Mouse (Mus musculus) spleen, postnatal 4 days (tissue): ENCODE data around the gene Ifrd2.

ENCODE experiments used
- DNase-seq, 2 experiments: peaks; one replicate each; pipeline ENCODE4 v3.0.0; 2022; ENCODE audit warnings: low spot score in 2 of 2

Ifrd2 gene

DNA sequence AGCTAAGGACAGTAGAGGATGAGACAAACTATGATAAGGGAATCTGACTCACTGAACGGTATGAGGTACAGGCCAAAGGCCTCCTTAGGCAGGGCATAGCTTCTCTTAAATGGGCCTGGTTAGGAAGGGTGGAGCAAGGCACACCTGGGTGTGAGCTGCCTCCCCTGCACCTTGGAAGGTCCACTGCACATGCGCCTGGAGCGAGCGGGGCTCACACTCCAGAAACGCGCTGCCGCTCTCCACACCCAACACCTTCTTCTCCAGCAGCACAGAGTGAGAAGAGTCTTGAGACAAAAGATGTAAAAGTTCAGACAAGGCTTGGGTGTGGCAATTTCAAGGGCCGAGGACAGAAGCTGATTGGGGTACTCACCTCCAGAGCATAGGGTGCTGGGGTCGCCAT lies 12.0 kb downstream of the Ifrd2 start:
- no peak for DNase-seq

DNA sequence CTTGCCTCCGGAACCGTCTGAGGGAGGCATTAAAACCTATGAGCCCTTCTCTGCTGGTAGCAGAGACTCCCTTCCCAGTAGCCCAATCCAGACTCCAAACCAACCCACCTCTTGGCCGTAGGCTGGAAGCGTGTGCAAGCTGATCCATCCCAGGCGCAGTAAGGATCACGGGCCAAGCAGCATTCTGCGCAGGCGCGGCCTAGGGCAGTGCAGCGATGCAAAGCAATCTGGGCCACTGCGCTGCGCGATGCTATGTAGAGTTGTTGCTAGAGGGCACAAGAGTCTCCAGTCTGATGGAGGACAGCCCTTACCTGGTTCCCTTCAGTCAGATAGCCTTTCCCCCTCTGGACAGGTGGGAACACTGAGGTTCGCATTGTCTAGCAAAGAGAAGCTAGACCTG lies 12.4 kb downstream of the Ifrd2 start:
- no peak for DNase-seq

- DNase-seq = no peak
These were observed 13.3 kb downstream of the Ifrd2 start for GRCm38 (mm10) chr9:107600745-107601144.

GRCm38 (mm10) chr9:107601275-107601674 lies 13.8 kb downstream of the Ifrd2 start:
- no peak for DNase-seq

- DNase-seq = peak; percentile 92 to 99
These were observed 14.7 kb downstream of the Ifrd2 start for GRCm38 (mm10) chr9:107602068-107602648.

GRCm38 (mm10) chr9:107603251-107603650 lies 15.8 kb downstream of the Ifrd2 start:
- no peak for DNase-seq

- no peak for DNase-seq
These were observed 17.7 kb downstream of the Ifrd2 start for GRCm38 (mm10) chr9:107605041-107605661.

GRCm38 (mm10) chr9:107606591-107606990 lies 19.1 kb downstream of the Ifrd2 start:
- no peak for DNase-seq

GRCm38 (mm10) chr9:107607036-107607435 lies 19.6 kb downstream of the Ifrd2 start:
- no peak for DNase-seq

- no peak for DNase-seq
These were observed 20.3 kb downstream of the Ifrd2 start for GRCm38 (mm10) chr9:107607653-107608245.

- no peak for DNase-seq
These were observed 21.4 kb downstream of the Ifrd2 start, which contains the start of gene Sema3b for GRCm38 (mm10) chr9:107608741-107609432. Gene Sema3b, minus strand, starts transcription at chr9:107609229.

DNA sequence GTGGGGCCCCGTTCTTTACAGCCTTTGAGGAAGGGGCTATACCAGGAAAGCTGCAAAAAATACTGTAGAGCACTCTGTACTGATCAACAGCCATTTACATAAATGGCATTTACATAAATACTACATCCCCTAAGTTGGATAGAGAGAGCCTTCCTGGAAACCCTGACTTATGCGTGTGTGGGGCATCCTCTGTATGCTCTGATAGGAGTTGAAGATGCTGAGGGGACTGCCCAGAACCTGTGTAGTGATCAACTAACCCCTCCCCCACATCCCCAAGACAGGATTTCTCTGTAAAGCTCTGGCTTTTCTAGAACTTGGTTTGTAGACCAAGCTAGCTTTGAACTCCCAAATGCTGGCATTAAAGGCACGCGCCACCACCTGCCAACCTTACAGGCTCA lies 22.0 kb downstream of the Ifrd2 start:
- DNase-seq = no peak

DNA sequence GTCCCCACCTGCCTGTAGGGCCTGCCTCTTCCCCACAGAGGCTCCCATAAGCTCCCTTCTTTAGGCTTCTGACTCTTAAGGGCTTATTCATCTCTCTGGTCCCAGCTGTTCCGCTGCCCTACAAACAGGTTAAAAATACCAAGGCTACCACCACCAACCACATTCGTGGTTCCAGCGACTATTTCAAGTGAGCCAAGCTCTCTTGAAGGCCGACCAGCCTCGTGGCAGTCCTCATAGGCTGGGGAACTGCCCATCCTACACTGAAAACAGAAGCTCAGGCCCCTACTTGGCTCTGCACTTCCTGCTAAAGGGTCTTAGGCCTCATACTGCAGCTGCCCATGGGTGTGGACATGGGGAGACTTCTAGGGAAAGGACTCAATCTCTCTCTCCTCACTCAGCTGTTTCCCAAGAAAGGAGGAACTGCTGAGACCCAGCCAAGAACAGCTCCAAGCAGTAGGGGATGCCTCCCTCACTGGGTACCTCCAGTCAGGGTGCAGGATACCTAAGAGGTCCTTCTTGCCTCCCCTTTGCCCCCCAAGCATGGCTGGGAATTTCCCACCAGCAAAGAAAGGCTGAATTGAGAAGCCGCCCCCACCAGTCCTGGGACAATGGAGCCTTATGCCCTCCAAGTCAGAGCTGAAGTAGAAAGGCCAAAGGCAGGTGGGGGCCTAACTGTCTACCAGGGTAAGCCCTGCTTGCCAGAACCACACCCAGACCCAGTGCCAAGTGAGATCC lies 24.2 kb downstream of the Ifrd2 start:
- no peak for DNase-seq

DNA sequence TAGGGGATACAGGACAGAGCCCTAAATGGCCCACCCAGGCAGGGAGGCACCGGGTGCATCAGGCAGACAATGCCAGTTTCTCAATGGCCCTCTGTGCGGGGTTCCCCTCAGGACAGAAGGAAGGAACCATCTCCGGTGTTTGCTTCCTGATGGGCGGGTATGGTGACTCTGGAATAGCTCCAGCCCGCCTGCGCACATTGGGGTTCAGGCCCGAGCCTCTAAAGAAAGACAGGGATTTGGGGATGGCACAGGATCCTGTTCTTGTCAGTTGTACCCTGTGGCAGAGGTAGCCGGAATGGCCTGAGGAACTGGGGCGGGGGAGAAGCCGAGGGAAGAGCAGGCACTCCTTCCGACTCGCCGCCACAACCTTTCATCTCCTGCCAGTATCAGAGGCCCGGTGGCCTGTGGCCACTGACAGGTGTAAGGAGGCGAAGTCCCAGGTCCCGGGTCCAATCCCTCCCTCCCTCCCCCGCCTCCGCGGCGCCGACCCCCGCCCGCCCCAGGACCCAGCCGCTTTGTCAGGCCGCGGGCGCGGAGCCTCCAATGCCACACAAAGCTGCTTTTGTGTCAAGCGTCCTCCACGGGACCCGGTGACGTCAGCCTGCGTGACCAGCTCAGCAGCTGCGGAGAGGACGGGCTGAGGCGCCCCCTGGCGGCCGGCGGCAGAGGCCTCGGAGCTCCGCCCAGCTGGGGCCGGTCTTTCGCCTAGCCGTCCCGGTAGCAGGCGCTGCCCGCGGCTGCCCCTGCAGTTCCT lies 24.9 kb downstream of the Ifrd2 start:
- DNase-seq = peak; percentile 98 to 100

DNA sequence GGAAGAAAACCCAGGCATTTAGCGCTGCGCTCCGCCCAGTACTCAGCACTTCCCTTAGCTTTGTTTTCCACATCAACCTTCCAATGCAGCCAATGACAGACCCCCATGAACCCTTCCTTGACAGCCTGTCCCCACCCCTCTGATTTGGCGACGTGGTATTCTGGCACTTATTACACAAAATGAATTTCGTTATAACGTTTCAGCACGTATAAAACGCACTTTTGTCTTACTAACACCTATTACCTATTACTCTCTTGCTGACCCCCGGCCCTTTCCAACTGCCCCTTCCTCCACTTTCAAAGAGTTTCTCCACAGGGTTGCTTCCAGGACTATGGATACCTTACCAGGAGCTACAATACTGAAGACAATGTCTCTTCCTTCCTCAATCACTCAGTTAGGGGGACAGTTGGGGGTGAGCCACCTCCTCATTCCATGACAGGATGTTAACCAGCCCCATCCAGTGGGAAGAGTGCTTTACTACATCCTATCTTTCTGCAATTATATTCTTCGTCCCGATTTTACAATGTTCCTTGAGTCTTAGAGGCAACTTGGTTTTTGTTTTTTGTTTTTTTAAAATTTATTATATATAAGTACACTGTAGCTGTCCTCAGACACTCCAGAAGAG lies 25.6 kb downstream of the Ifrd2 start:
- DNase-seq = no peak

DNA sequence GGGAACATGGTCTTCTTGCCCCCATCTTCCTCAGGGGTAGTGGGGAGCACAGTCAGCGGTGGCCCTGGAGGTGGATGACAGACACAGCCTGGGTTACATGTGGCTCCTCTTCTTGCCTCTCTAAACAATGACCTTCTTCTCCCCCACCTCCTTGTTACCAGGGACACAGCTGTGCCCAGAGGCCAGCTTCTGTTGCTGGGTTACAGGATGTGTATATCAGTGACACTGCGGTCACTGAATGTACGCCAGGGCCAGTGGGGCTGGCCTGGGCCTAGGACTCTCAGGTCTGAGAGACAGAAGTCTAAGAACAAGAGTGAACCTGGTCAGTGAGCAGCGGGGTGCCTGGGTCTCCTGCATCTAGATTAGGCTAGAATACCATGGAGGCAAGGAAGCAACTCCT lies 27.6 kb downstream of the Ifrd2 start:
- no peak for DNase-seq

DNA sequence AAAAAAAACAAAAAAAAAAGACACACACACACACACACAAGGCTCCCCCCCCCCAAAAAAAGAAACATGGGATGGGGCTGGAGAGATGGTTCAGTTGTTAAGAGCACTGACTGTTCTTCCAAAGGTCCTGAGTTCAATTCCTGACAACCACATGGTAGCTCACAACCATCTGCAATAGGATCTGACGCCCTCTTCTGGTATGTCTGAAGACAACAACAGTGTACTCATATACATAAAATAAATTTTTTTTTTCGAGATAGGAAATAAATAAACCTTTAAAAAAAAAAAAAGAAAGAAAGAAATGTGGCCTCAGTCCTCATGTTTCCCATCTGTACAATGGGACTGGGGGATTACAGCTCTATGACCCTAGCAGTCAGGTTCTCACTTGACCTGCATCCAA lies 30.0 kb downstream of the Ifrd2 start:
- no peak for DNase-seq

GRCm38 (mm10) chr9:107618098-107618497 lies 30.7 kb downstream of the Ifrd2 start:
- DNase-seq = no peak

- no peak for DNase-seq
These were observed 31.5 kb downstream of the Ifrd2 start for GRCm38 (mm10) chr9:107618778-107619545.

DNA sequence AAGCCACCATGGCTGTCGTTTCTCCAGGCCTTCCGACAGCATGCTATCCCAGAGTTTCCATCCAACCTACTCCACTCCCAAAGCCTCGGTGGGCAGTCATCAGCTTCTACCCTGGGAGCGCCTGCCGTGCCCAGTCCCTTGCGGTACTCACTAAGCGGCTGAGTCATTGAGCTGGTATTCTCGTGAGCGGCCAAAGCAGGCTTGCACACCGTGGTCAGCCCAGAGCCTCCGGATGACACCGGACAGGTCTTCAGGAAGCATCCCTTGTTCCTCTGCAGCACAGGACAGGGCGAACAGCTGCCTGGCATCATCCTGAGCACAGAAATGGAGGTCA lies 32.1 kb downstream of the Ifrd2 start:
- no peak for DNase-seq
